Mouse (Mus musculus) adrenal gland, postnatal 14 days (tissue): Measurements from ENCODE around the gene Ctdspl. TPM values are rescaled to one million over a fixed set of nuclear protein-coding genes. Genes with fewer than 3 reads are reported as not detected.

Source experiments
- DNase-seq: peaks from one replicate; pipeline ENCODE4 v3.0.0; 2021; ENCODE audit warnings: mixed read lengths
- total RNA-seq: library from RNA; stranded (reverse); gene quantifications from 2 replicates; pipeline ENCODE4 v1.2.3, GENCODE M21; 2021

The Ctdspl gene
- total RNA-seq, 1 experiment from 2014 or later: 32.0 TPM

- DNase-seq: peak; percentile 60
Observed at GRCm38 (mm10) chr9:118919672-118920186, 6.5 kb upstream of the Ctdspl start.

- peak; percentile 90 for DNase-seq
Observed at GRCm38 (mm10) chr9:118920798-118921515, 5.3 kb upstream of the Ctdspl start.

- no peak for DNase-seq
Observed at GRCm38 (mm10) chr9:118921926-118922325, 4.3 kb upstream of the Ctdspl start.

- DNase-seq: peak; percentile 26
Observed at GRCm38 (mm10) chr9:118924554-118925085, 1.6 kb upstream of the Ctdspl start.

GRCm38 (mm10) chr9:118925286-118926110, 755 bp upstream of the Ctdspl start:
- DNase-seq: peak; percentile 97

DNA sequence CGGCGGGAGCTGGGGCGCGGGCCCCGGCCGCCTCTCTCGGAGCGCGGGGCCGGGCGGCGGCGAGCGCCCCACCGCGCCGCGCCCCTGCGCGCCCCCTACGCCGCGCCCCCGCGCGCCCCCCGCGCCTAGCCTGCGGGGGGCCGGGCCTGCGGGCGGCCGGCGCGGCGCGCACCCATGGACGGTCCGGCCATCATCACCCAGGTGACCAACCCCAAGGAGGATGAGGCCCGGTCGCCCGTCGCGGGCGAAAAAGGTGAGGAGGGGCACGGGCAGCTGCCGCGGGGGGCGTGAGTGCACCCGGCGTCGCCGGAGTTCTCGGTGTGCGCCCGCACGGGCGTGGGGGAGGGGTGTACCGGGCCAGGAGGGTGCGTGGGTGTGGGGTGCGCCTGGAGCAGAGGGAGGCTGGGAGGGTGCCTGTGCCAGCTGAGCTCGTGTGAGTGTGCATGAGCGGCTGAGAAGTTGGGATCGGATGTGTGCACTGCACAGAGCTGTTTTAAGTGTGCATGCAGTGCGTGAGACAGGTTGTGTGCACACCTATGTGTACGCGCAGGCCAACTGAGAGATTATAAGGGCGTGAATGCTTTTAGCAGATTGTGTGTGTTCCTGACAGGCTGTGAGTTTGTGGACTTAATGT, 552 bp downstream of the Ctdspl start:
- DNase-seq: peak; percentile 77

GRCm38 (mm10) chr9:118927501-118927900, 1.2 kb downstream of the Ctdspl start:
- peak; percentile 41 for DNase-seq

DNA sequence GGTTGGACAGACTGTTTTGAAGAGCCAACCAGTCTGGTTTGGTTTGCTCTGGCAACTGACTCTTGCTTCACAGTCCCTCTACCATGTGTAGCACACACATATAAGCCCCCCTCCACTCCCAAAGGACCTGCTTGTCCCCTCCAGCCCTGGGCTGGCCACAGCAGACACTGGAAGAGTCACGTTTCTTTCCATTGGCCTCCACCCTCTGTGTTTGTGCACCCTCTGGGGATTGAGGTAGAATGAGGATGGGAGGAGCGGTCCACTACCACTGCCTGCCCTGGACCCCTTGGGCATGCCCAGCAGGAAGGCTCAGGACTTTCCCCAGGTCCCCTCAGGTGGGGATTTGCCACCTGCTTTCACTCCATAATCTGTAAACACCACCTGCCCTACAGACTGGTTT, 1.8 kb downstream of the Ctdspl start:
- DNase-seq: no peak

DNA sequence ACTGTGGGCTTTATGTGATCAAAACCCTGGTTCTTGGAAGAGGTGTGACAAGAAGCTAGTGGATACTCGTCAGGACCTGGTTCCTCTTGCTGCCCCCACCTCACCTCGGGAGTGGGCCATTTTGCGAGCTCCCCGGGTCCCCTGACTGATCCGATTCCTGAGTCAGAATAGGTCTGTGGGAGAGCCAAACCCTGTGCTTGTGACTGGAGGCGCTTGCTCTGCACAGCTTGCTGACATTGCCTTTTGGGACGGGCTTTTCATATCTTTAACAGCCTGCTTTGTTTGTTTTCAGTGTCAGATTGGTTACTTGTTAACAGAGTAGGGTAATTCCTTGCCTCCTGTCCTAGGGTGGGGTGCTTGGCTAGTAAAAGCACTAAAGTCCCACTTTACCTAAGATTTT, 2.4 kb downstream of the Ctdspl start:
- no peak for DNase-seq

GRCm38 (mm10) chr9:118930611-118931010, 4.4 kb downstream of the Ctdspl start:
- no peak for DNase-seq

- DNase-seq: no peak
Observed at GRCm38 (mm10) chr9:118933800-118934199, 7.5 kb downstream of the Ctdspl start.

GRCm38 (mm10) chr9:118934319-118934718, 8.1 kb downstream of the Ctdspl start:
- no peak for DNase-seq

DNA sequence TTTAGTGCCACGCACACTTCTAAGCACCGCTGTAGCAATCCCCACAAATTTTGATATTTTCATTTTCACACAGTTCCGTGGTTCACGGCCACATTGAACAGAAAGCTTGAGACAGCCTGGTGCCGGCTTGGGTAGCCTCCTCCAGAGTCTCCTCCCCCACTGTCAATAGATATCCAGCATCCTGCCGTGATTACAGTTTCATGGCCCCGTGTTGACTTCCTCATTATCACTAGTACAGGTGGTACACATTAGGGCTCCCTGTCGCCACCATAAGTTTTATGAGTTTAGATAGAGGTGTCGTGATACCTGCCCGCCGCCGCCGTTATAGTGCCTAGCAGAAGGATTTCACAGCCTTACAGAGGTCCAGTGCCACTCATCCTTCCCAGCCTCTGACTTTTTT, 8.8 kb downstream of the Ctdspl start:
- DNase-seq: no peak

GRCm38 (mm10) chr9:118936071-118936470, 9.8 kb downstream of the Ctdspl start:
- DNase-seq: no peak

- peak; percentile 34 for DNase-seq
Observed at GRCm38 (mm10) chr9:118937515-118937914, 11.3 kb downstream of the Ctdspl start.

DNA sequence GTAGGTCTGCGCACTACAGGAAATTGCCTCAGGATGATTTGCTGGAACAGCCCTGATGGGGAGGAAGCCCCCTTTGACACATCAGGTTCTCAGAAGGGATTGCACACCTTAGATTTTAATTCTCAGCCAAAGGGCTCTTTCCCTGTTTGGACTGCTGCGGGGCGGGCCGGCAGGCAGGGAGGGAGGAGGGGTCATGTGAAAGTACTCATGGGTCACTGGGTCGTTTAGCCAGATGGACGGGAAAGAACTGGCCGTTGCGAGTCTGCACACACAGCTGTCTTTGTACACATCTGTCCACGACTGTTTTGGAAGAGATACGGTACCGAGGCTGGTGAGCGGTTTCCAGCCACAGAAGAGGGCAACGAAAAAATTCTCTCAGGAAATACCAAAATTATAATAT, 13.2 kb downstream of the Ctdspl start:
- DNase-seq: no peak

DNA sequence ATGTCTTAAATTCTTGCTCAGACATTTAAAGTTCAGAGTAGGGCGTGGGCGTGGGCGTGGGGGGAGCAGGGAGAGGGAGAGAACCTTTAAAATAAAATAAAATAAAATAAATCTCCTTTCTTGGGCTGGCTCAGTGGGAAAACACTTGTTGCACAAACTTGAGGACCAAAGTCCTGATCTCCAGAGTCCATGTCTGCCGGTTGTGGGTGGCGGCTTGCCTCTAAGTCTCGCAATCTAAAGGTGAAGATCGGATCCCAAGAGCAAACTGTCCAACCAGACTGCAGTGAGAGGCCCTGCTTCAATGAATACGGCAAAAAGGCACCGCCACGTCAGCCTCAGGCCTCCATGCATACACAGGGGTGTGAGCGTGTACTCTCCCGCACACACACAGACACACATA, 13.6 kb downstream of the Ctdspl start:
- DNase-seq: no peak

DNA sequence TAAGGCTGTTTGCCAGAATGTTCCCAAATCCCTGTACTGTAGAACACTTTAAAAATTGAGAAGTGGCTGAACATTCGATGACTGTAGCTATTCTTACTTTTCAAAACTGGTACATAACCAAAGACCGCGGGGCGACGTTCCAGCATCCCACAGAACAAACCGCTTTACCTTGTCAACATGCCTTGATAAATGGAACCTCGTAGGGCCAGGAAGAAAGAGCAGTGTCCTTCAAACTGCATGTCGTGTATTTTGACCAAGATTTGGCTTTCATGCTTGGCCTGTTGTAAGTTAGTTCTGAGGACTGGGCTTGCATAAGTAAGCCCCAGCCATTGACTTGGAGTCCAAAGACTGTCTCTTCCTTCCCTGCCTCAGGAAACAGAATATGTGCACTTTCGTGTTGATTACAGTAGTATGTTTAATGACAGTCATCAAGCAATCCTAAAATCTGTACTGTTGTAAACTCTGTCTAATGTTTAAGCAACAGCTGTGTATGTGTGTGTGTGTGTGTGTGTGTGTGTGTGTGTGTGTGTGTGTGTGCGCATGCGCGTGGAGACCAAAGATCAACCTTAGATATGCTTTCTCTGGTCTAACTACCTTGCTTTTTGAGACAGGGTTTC, 14.4 kb downstream of the Ctdspl start:
- peak; percentile 66 for DNase-seq

- no peak for DNase-seq
Observed at GRCm38 (mm10) chr9:118942030-118942429, 15.8 kb downstream of the Ctdspl start.

DNA sequence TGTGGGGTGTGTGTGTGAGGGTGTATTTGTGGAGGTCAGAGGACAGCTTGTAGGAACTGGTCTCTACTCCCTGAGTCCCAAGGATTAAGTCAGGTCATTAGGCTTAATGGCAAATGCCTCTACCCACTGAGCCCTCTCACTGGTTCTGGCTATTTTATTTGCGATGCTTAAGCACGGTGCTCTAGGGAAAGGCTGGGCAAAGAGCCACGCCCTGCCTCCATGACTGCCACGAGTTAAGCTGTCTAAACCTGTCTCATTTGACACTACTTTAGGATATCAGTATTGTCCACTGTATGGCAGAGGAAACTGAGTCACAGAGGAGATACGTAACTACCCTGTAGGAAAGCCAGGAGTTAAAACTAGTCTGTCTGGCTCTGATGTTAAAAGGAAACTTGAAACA, 17.7 kb downstream of the Ctdspl start:
- DNase-seq: no peak

- DNase-seq: no peak
Observed at GRCm38 (mm10) chr9:118944388-118944787, 18.1 kb downstream of the Ctdspl start.

DNA sequence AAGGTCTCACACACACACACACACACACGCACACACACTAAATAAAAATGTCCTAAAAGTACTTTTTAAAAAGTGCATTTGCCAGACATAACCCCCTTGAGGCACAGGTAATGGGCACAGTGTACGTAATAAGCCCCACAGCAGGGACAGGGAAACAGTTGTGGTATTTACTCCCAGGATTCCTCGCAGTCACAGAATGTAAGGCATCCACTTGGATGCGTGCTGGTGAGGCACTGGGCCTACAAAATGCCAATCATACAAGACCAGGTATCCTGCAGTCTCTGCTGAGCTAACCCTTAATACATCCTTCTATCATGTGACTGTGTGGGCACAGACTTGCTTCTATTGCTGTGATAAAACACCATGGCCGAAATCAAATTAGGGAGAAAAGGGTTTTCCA, 22.2 kb downstream of the Ctdspl start:
- DNase-seq: no peak
